Mouse (Mus musculus) lung, embryonic 15.5 days (tissue): ENCODE results near the gene Ddx23. TPM values are rescaled to one million over a fixed set of nuclear protein-coding genes. Genes with fewer than 3 reads are reported as not detected.

ENCODE experiments used
- ATAC-seq: fragments of 200-750 bp; cut with Nextera tagmentation; 2 replicates; pipeline ENCODE4 v1.8.0; 2017; ENCODE audit warnings: moderate number of reproducible peaks, borderline replicate concordance; ENCODE audit not compliant: low FRiP score, low TSS enrichment; ENCODE audit errors: extremely low read depth
- H3K27ac ChIP-seq: fragments of 300-500 bp; sonication (generic); 2 replicates; pipeline ENCODE4 v1.5.1; 2015; ENCODE audit warnings: moderate library complexity, mild to moderate bottlenecking, inconsistent platforms
- H3K27me3 ChIP-seq: fragments of 300-500 bp; sonication (generic); 2 replicates; pipeline ENCODE4 v1.6.1; 2015; ENCODE audit warnings: inconsistent platforms
- H3K36me3 ChIP-seq: fragments of 300-500 bp; sonication (generic); 2 replicates; pipeline ENCODE4 v1.6.1; 2015; ENCODE audit warnings: inconsistent platforms
- H3K4me1 ChIP-seq: fragments of 300-500 bp; sonication (generic); 2 replicates; pipeline ENCODE4 v1.6.1; 2015; ENCODE audit warnings: inconsistent platforms
- H3K4me2 ChIP-seq: fragments of 300-500 bp; sonication (generic); 2 replicates; pipeline ENCODE4 v1.6.1; 2015; ENCODE audit warnings: inconsistent platforms, mild to moderate bottlenecking, moderate library complexity
- H3K4me3 ChIP-seq: fragments of 300-500 bp; sonication (generic); 2 replicates; pipeline ENCODE4 v1.5.1; 2015; ENCODE audit warnings: mild to moderate bottlenecking, inconsistent platforms
- H3K9ac ChIP-seq: fragments of 300-500 bp; sonication (generic); 2 replicates; pipeline ENCODE4 v1.6.1; 2015; ENCODE audit warnings: inconsistent platforms
- H3K9me3 ChIP-seq: fragments of 300-500 bp; sonication (generic); 2 replicates; pipeline ENCODE4 v1.6.1; 2016; ENCODE audit warnings: inconsistent platforms
- WGBS: fragments of 180-500 bp; shearing (Covaris S2); methylation state at CpG from one replicate; pipeline ENCODE4 v1.1.7; 2015; 5-methylcytosine and 5-hydroxymethylcytosine counted together
- polyA plus RNA-seq: library from polyadenylated mRNA; unstranded; fragments of >200 nt; fragmentation: Nextera tagmentation; extraction: Ambion mirVana; gene quantifications from 2 replicates; pipeline ENCODE4 v1.2.1, GENCODE M21; 2015

Gene Ddx23
- polyA plus RNA-seq, 1 experiment from 2014 or later, result 22.5 TPM

- no peak for ATAC-seq
- H3K27me3 ChIP-seq, result no peaks in the 10 kb centered on the region
- no peak overlapping the region for H3K4me3 ChIP-seq
- H3K9me3 ChIP-seq, result no peaks in the 10 kb centered on the region
- 48% methylated on average over 9 of the region's 9 CpGs for WGBS
- peaks cover 19% of the 10 kb centered on the region for H3K4me1 ChIP-seq
- H3K27ac ChIP-seq, result no peak overlapping the region
- H3K9ac ChIP-seq, result no peak overlapping the region
- no peak overlapping the region for H3K4me2 ChIP-seq
- no peaks in the 10 kb centered on the region for H3K36me3 ChIP-seq
These were observed 48.1 kb downstream of the Ddx23 start for GRCm38 (mm10) chr15:98614551-98614950.

GRCm38 (mm10) chr15:98612229-98612628 lies 50.5 kb downstream of the Ddx23 start:
- ATAC-seq, result no peak
- WGBS, result 91% methylated on average over 3 of the region's 3 CpGs
- H3K36me3 ChIP-seq, result no peaks in the 10 kb centered on the region
- no peak overlapping the region for H3K4me3 ChIP-seq
- H3K27me3 ChIP-seq, result no peaks in the 10 kb centered on the region
- no peaks in the 10 kb centered on the region for H3K9me3 ChIP-seq
- H3K9ac ChIP-seq, result no peak overlapping the region
- peaks cover 29% of the 10 kb centered on the region for H3K4me1 ChIP-seq
- H3K4me2 ChIP-seq, result no peak overlapping the region
- no peak overlapping the region for H3K27ac ChIP-seq

- peak overlapping the region; percentile 91 for H3K9ac ChIP-seq
- H3K9me3 ChIP-seq, result no peaks in the 10 kb centered on the region
- ATAC-seq, result no peak
- peak overlapping the region; percentile 88 for H3K4me3 ChIP-seq
- peak overlapping the region; percentile 94 for H3K4me2 ChIP-seq
- peaks cover 39% of the 10 kb centered on the region for H3K4me1 ChIP-seq
- H3K36me3 ChIP-seq, result no peaks in the 10 kb centered on the region
- peak overlapping the region; percentile 97 for H3K27ac ChIP-seq
- H3K27me3 ChIP-seq, result no peaks in the 10 kb centered on the region
- WGBS, result 4% methylated on average over 12 of the region's 12 CpGs
These were observed 52.5 kb downstream of the Ddx23 start for GRCm38 (mm10) chr15:98610131-98610633.

DNA sequence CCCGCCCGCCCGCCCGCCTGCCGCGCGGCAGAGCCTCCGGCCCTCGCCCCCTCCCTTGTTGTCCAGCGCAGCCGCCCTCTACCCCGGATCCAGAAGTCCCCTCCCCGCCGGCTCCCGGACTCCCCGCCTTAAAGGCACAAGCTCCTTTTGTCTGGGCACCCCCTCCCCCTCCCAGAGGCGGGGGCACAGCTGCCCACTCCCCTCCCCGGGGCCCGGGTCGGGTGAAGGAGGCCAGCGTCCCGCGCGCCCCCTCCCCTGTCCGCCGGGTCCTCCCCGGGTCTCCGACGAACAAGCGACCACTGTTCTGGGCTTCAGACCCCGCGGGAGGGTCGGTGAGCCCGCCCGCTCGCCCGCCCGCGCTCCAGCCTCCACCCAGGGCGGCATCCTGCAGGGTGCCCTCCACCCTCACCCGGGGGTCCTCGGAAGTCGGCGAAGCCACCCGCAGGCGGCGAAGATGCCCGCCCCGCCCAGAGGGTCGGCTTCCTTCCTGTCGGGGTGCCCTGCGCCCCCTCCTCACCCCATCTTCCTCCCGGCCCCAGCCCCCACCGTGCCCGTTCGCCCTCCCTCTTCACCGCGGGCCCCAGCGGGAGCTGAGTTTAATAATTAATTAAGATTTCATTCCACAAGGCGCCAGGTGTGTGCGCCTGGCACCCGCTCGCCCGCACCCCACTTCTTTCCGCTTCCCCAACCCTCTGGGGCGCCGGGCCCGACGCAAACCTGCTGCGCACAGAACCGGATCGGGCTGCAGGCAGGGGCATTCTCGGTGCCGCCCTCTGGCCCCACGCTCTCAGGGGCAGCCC lies 53.2 kb downstream of the Ddx23 start, which contains the start of gene Adcy6:
Gene Adcy6 (minus strand): TSS at position 746 of the 800 bp plus-strand sequence.
- WGBS, result under 1% methylated on average over 69 of the region's 75 CpGs
- Histone ChIP-seq H3K4me2 (peak within 1 kb of the TSS; percentile 94), H3K4me1 (peaks cover 32% of the 10 kb centered on the region), H3K36me3 (peaks cover 1% of the 10 kb centered on the region; the same call in 1 of the 2 replicates), H3K9me3 (no peaks in the 10 kb centered on the region), H3K27ac (peak within 1 kb of the TSS; percentile 97), H3K27me3 (no peaks in the 10 kb centered on the region), H3K9ac (peak within 1 kb of the TSS; percentile 91), H3K4me3 (peak within 1 kb of the TSS; percentile 88)
- peak; percentile 82 for ATAC-seq

- Histone ChIP-seq H3K36me3 (peaks cover 8% of the 10 kb centered on the region), H3K9me3 (no peaks in the 10 kb centered on the region), H3K4me3 (peak overlapping the region; percentile 88), H3K27me3 (no peaks in the 10 kb centered on the region), H3K27ac (peak overlapping the region; percentile 97), H3K4me1 (peaks cover 37% of the 10 kb centered on the region), H3K4me2 (peak overlapping the region; percentile 94), H3K9ac (peak overlapping the region; percentile 91)
- under 1% methylated on average over 14 of the region's 26 CpGs for WGBS
- ATAC-seq, result peak; percentile 12
These were observed 53.9 kb downstream of the Ddx23 start for GRCm38 (mm10) chr15:98608784-98609250.

- Histone ChIP-seq H3K4me3 (peak overlapping the region; percentile 88), H3K9ac (peak overlapping the region; percentile 91), H3K27me3 (no peaks in the 10 kb centered on the region), H3K36me3 (peaks cover 14% of the 10 kb centered on the region), H3K4me2 (peak overlapping the region; percentile 94), H3K4me1 (peaks cover 43% of the 10 kb centered on the region), H3K27ac (peak overlapping the region; percentile 97), H3K9me3 (no peaks in the 10 kb centered on the region)
- no peak for ATAC-seq
- 8% methylated on average over 9 of the region's 10 CpGs for WGBS
These were observed 54.5 kb downstream of the Ddx23 start for GRCm38 (mm10) chr15:98608058-98608783.

- ATAC-seq, result peak; percentile 37; the same call in 1 of the 2 replicates
- Histone ChIP-seq H3K9me3 (no peaks in the 10 kb centered on the region), H3K27me3 (no peaks in the 10 kb centered on the region), H3K4me2 (peak overlapping the region; percentile 94), H3K9ac (peak overlapping the region; percentile 91; the same call in 1 of the 2 replicates), H3K36me3 (peaks cover 20% of the 10 kb centered on the region), H3K4me3 (peak overlapping the region; percentile 88), H3K27ac (peak overlapping the region; percentile 97), H3K4me1 (peaks cover 49% of the 10 kb centered on the region)
- 2% methylated on average over 4 of the region's 4 CpGs for WGBS
These were observed 55.1 kb downstream of the Ddx23 start for GRCm38 (mm10) chr15:98607557-98607956.

DNA sequence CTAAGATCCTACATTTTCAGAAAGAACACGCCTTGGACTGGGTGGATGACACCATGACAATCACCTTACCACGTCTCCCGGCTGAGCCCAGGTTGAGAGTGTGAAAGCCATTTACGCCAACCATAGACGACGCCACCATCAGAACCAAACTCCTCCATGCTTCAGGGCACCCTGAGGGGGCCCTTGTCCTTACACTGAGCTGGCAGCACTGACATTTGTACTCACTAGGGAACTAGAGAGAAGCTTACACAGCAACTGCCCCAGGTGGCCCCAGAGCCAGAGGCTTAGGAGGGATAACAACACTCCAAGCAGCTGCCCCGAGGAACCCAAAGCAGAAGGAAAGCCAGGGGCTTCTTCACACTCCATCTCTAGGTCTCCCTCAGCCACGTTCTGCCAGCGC lies 56.0 kb downstream of the Ddx23 start:
- Histone ChIP-seq H3K9me3 (no peaks in the 10 kb centered on the region), H3K9ac (peak overlapping the region; percentile 3; the same call in 1 of the 2 replicates), H3K36me3 (peaks cover 21% of the 10 kb centered on the region), H3K27ac (peak overlapping the region; percentile 97; the same call in 1 of the 2 replicates), H3K4me1 (peaks cover 55% of the 10 kb centered on the region), H3K27me3 (no peaks in the 10 kb centered on the region), H3K4me2 (peak overlapping the region; percentile 94), H3K4me3 (0 out of 2 replicates have a peak overlapping the region, but pooled peaks have one; percentile 88)
- 63% methylated on average over 9 of the region's 9 CpGs for WGBS
- no peak for ATAC-seq

DNA sequence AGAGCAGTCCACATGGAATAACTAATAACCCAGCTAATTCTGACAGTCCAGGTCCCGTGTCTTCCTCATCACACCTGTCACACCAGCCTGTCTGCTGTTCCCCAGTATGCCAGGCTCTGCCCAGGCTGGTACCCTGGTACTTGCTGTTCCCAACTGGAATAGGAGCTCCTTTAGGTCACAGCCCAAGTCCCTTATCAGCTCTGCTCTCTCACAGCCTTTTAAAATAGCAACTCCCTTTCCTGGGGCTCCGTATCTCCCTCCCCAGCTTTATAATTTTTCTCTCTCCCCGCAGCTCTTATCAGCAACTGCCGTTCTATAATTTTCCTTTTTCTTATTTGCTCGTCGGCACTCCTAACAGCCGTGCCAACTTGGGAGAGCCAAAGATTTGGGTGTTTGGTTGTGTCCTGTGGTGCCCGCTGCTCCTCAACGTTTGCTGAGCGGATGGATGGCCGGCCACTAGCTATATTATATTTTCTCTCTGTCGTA lies 56.6 kb downstream of the Ddx23 start:
- Histone ChIP-seq H3K4me2 (no peak overlapping the region), H3K9ac (no peak overlapping the region), H3K27ac (peak overlapping the region; percentile 21; the same call in 1 of the 2 replicates), H3K36me3 (peaks cover 24% of the 10 kb centered on the region), H3K27me3 (no peaks in the 10 kb centered on the region), H3K4me3 (no peak overlapping the region), H3K9me3 (no peaks in the 10 kb centered on the region), H3K4me1 (peaks cover 55% of the 10 kb centered on the region)
- no peak for ATAC-seq
- WGBS, result 61% methylated on average over 12 of the region's 12 CpGs

GRCm38 (mm10) chr15:98604041-98604575 lies 58.6 kb downstream of the Ddx23 start:
- ATAC-seq, result no peak
- Histone ChIP-seq H3K27me3 (no peaks in the 10 kb centered on the region), H3K4me1 (peaks cover 52% of the 10 kb centered on the region), H3K27ac (no peak overlapping the region), H3K4me2 (no peak overlapping the region), H3K36me3 (peaks cover 41% of the 10 kb centered on the region), H3K9me3 (no peaks in the 10 kb centered on the region), H3K4me3 (no peak overlapping the region), H3K9ac (no peak overlapping the region)
- WGBS, result 90% methylated on average over 24 of the region's 24 CpGs

DNA sequence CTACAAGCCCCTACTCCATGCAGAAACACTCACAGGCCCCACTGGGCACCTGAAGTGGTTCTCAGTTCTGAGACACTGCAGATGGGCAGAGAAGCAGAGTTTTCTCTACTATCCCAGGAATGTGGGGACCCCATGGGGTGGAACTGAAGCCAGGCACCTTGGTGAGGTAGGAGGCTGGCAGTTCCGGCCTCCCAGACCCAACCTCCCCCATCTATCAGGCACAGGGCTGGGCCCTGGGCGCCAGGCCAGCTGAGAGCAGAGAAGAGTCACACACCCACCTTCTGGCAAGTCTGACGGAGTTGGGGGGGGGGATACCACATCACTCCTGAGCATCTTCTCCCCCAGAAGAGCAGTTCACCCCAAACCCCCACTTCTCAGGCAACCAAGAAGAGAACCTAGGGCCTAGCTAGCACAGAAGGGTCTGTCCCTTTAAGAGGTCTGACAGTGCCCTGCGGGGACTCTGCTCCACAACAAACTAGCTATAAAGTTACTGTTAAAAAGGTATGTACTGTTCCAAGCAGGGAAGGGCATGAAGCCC lies 59.7 kb downstream of the Ddx23 start:
- H3K36me3 ChIP-seq, result peaks cover 50% of the 10 kb centered on the region
- 0 out of 2 replicates have a peak overlapping the region, but pooled peaks have one; percentile 13 for H3K4me3 ChIP-seq
- H3K4me2 ChIP-seq, result peak overlapping the region; percentile 43
- H3K27me3 ChIP-seq, result no peaks in the 10 kb centered on the region
- peaks cover 49% of the 10 kb centered on the region for H3K4me1 ChIP-seq
- H3K9me3 ChIP-seq, result no peaks in the 10 kb centered on the region
- H3K27ac ChIP-seq, result peak overlapping the region; percentile 64; the same call in 1 of the 2 replicates
- no peak for ATAC-seq
- 44% methylated on average over 4 of the region's 4 CpGs for WGBS
- H3K9ac ChIP-seq, result peak overlapping the region; percentile 4; the same call in 1 of the 2 replicates
